Mouse (Mus musculus) gastrocnemius, adult 2 months (tissue): Measurements from ENCODE around the gene Nr1h3. TPM values are rescaled to one million over a fixed set of nuclear protein-coding genes. Genes with fewer than 3 reads are reported as not detected.
"Not testable (repeated sequence)": the region's sequence is repeated elsewhere in the genome, so short reads cannot be mapped to it uniquely, and the experiment has no call there.

Experiments used
- DNase-seq: peaks from one replicate; pipeline ENCODE4 v3.0.0; 2022
- H3K27ac ChIP-seq: fragments of 200-600 bp; 2 replicates; pipeline ENCODE4 v1.8.1; 2022; ENCODE audit warnings: mild to moderate bottlenecking
- H3K4me3 ChIP-seq: fragments of 200-600 bp; 2 replicates; pipeline ENCODE4 v1.8.1; 2022; ENCODE audit warnings: mild to moderate bottlenecking, moderate library complexity
- CTCF ChIP-seq: fragments of 200-600 bp; IDR thresholded peaks from 2 replicates; pipeline ENCODE4 v1.8.1; 2022; ENCODE audit warnings: antibody characterized with exemption, mild to moderate bottlenecking, moderate library complexity
- intact Hi-C: fragments of 180-260 bp; cut with DNase I; formaldehyde crosslinking; loops from one replicate; pipeline ENCODE4 v1.15.1; 2025
- long read RNA-seq, 2 experiments: library from polyadenylated mRNA; stranded (forward); transcript quantifications; one replicate each; pipeline ENCODE4 v2.0.0; 2021
- total RNA-seq, 2 experiments: library from RNA; stranded (reverse); gene quantifications; 2 replicates each; pipeline ENCODE4 v1.2.3; 2021

The Nr1h3 gene
- total RNA-seq, result 10 to 100 TPM; 26.8 to 26.9 TPM
- long read RNA-seq, experiment 1, transcript Nr1h3-202 (10 exons, 1,738 nt), result major isoform, 21 of 46 reads
- long read RNA-seq, experiment 1, transcript Nr1h3-201 (10 exons, 1,802 nt), result minor isoform, 9 of 46 reads
- long read RNA-seq, experiment 1, partial matches to known transcripts, result 4 of 46 reads
- long read RNA-seq, experiment 1, other reads (novel, unspliced or antisense), result 10 of 46 reads
- long read RNA-seq, experiment 2, transcript Nr1h3-202 (10 exons, 1,738 nt), result major isoform, 19 of 52 reads
- long read RNA-seq, experiment 2, transcript Nr1h3-201 (10 exons, 1,802 nt), result minor isoform, 12 of 52 reads
- long read RNA-seq, experiment 2, partial matches to known transcripts, result 6 of 52 reads
- long read RNA-seq, experiment 2, other reads (novel, unspliced or antisense), result 14 of 52 reads

GRCm38 (mm10) chr2:91202222-91202971, at the start of gene Nr1h3, which contains the start of gene Acp2:
Gene Nr1h3, minus strand, starts transcription at chr2:91202834.
Gene Acp2, plus strand, starts transcription at chr2:91202885.
- intact Hi-C loops, result loop anchor here (2.0 kb wide), 1 partner anchor 34 kb away; the partner anchor contains the start of gene Ddb2
- peak within 1 kb of the TSS; percentile 81 for H3K4me3 ChIP-seq
- TF ChIP-seq CTCF, result no peak; the same call in 1 of the 2 replicates
- DNase-seq, result peak; percentile 93
- H3K27ac ChIP-seq, result peak within 1 kb of the TSS; percentile 94

- no peak for DNase-seq
- no peak for TF ChIP-seq CTCF
- Histone ChIP-seq H3K27ac (peak overlapping the region; percentile 97), H3K4me3 (no peak overlapping the region)
- intact Hi-C loops, result no loop called here
Measured at GRCm38 (mm10) chr2:91252001-91252400, 49.4 kb upstream of the Nr1h3 start.

GRCm38 (mm10) chr2:91248366-91248765, 45.7 kb upstream of the Nr1h3 start:
- no peak for TF ChIP-seq CTCF

GRCm38 (mm10) chr2:91244557-91245228, 42.1 kb upstream of the Nr1h3 start:
- DNase-seq, result no peak
- no peak overlapping the region; the same call in 1 of the 2 replicates for H3K27ac ChIP-seq
- no peak for TF ChIP-seq CTCF
- intact Hi-C loops, result no loop called here
- no peak overlapping the region for H3K4me3 ChIP-seq

More at GRCm38 (mm10) chr2:91248366-91248765, 45.7 kb upstream of the Nr1h3 start:
- intact Hi-C loops, result no loop called here
- H3K4me3 ChIP-seq, result no peak overlapping the region
- H3K27ac ChIP-seq, result peak overlapping the region; percentile 51
- DNase-seq, result peak; percentile 22

- H3K27ac ChIP-seq, result peak overlapping the region; percentile 90
- peak; percentile 24 for DNase-seq
- H3K4me3 ChIP-seq, result no peak overlapping the region
- TF ChIP-seq CTCF, result no peak
- intact Hi-C loops, result loop anchor here (2.0 kb wide), 1 partner anchor 13 kb away; no protein-coding TSS in a partner anchor
Measured at GRCm38 (mm10) chr2:91243416-91243815, 40.8 kb upstream of the Nr1h3 start.

GRCm38 (mm10) chr2:91242547-91242946, 39.9 kb upstream of the Nr1h3 start:
- no peak for DNase-seq
- Histone ChIP-seq H3K4me3 (no peak overlapping the region), H3K27ac (peak overlapping the region; percentile 90)
- TF ChIP-seq CTCF, result no peak
- intact Hi-C loops, result loop anchor here (2.0 kb wide), 1 partner anchor 14 kb away; no protein-coding TSS in a partner anchor

- not testable (repeated sequence) for DNase-seq
- intact Hi-C loops, result loop anchor here (2.0 to 5.0 kb wide), 2 partner anchors 35 to 120 kb away; partner anchors contain the start of genes Acp2, Mybpc3 and Nr1h3
- H3K4me3 ChIP-seq, result peak overlapping the region; percentile 91
- peak overlapping the region; percentile 95 for H3K27ac ChIP-seq
- TF ChIP-seq CTCF, result peak; percentile 62
Measured at GRCm38 (mm10) chr2:91237511-91238080, 35.0 kb upstream of the Nr1h3 start.

- TF ChIP-seq CTCF, result no peak
- peak within 1 kb of the TSS; percentile 91 for H3K4me3 ChIP-seq
- intact Hi-C loops, result loop anchor here (2.0 to 5.0 kb wide), 2 partner anchors 34 to 120 kb away; partner anchors contain the start of genes Acp2, Mybpc3 and Nr1h3
- H3K27ac ChIP-seq, result peak within 1 kb of the TSS; percentile 95
- peak; percentile 97 for DNase-seq
Measured at GRCm38 (mm10) chr2:91236601-91237510, 34.2 kb upstream of the Nr1h3 start, which contains the start of gene Ddb2. Gene Ddb2, minus strand, starts transcription at chr2:91236982.

GRCm38 (mm10) chr2:91229735-91230134, 27.1 kb upstream of the Nr1h3 start:
- H3K27ac ChIP-seq, result no peak overlapping the region
- intact Hi-C loops, result no loop called here

GRCm38 (mm10) chr2:91223614-91224013, 21.0 kb upstream of the Nr1h3 start:
- H3K27ac ChIP-seq, result no peak overlapping the region
- intact Hi-C loops, result no loop called here
- no peak for DNase-seq

More at GRCm38 (mm10) chr2:91229735-91230134, 27.1 kb upstream of the Nr1h3 start:
- DNase-seq, result no peak
- no peak for TF ChIP-seq CTCF
- H3K4me3 ChIP-seq, result no peak overlapping the region

GRCm38 (mm10) chr2:91220501-91220900, 17.9 kb upstream of the Nr1h3 start:
- intact Hi-C loops, result no loop called here
- no peak for DNase-seq
- Histone ChIP-seq H3K4me3 (no peak overlapping the region), H3K27ac (peak overlapping the region; percentile 20; the same call in 1 of the 2 replicates)
- TF ChIP-seq CTCF, result no peak

More at GRCm38 (mm10) chr2:91223614-91224013, 21.0 kb upstream of the Nr1h3 start:
- H3K4me3 ChIP-seq, result no peak overlapping the region
- TF ChIP-seq CTCF, result peak; percentile 42
